Mouse (Mus musculus) B cell, adult 2 months (primary cell): Measurements from ENCODE around the gene Ino80e.
A peak's percentile ranks its signal among the peaks of the same experiment; 100 is the strongest.
"Not testable (repeated sequence)": the region's sequence is repeated elsewhere in the genome, so short reads cannot be mapped to it uniquely, and the experiment has no call there.

Experiments used
- DNase-seq, 2 experiments: peaks; one replicate each; pipeline ENCODE4 v3.0.0; 2022

The Ino80e gene

DNA sequence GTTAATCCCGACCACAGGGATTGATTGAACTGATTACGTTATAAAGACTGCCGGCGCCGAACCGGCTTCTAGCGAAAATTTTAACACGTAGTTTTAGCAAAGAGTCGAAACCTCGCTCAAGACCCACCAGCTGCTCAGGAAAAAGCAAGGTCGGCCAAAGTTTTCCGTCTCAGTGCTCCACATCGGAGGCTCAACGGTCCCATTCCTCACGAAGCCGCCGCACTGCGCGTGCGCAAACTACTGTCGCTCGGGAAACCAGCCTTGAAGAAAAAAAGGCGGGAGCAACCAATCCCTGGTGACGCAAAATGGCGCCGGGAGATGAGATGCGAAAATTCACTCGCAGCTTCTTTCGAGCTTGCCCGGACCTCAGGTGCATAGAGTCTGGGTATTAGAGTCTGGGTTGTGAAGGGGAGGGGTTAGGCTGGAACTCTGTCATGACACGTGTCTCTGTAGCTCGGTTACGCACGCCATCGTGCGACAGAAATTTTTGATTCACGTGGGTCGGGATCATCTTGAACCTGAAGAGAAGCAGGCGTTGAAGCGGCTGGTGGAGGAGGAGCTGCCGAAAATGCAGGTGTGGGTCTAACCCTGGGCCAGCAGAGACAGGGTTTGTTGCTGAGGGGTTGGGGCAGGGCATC, at the start of gene Ino80e:
Gene Ino80e (minus strand): TSS at position 231 of the 638 bp plus-strand sequence.
- DNase-seq = peak; percentile 86 to 89

DNA sequence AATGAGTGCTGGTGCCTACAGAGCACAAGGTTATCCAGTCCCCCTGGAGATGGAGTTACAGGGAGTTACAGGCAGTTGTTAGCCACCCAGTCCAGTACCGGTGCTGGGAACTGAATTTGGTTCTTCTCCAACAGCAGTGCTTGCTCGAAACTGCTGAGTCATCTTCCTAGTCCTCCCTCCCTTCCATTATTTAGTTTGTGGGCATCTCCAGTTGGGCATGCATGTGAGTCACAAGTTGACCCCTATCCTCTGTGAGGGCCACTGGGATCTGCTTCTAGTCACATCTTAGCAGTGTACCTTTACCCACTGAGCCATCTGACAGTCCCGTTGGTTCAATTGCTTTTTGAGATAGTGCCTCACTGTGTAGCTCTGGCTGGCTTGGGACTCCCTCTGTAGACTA, 43.4 kb upstream of the Ino80e start:
- no peak for DNase-seq

- not testable (repeated sequence) for DNase-seq
Observed at GRCm38 (mm10) chr7:126899781-126900180, 37.6 kb upstream of the Ino80e start.

DNA sequence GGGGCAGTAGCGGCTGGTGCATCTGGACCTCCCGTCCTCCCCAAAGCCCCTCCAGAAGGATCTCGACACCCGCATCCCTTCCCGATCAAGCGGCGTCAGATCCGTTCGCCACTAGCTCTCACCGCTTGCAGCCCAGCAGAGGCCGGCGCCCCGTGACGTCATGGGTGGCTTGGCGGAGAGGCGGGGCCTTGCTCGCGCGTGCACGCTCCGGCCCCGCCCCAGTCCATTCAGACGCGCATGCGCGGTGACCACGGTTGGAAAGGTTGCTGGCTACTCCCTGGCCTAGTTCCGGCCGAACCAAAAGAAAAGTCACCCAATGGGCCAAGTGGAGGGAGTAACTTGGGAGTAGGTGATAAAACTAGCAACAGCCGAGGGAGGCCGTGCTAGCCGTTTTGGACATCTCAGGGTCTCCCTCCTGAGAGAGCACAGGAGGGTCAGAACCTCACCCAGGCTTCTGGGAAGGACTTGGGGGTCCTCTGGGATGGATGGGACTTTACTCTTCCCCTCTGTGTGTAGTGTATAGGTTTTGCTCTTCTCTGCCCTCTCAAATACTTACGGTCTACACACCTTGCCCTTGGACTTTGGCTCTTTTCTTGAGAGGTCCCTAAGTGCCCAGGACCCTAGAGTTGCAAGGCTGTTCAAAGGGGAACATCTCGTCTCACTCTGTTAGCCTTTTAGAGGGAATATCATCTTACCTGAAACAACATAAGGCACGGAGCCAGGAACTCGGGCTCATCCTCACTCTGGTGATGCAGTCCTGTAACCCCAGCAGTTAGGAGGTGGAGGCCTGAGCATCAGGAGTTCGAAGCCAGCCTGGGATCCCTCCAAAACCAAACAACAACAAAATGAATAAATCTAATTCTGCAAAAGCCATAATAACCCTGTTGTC, 36.2 kb upstream of the Ino80e start:
- peak; percentile 94 to 96 for DNase-seq

- DNase-seq = peak; percentile 44 to 50
Observed at GRCm38 (mm10) chr7:126897390-126898101, 35.4 kb upstream of the Ino80e start.

- DNase-seq = peak; percentile 9 to 14
Observed at GRCm38 (mm10) chr7:126896912-126897311, 34.7 kb upstream of the Ino80e start.

DNA sequence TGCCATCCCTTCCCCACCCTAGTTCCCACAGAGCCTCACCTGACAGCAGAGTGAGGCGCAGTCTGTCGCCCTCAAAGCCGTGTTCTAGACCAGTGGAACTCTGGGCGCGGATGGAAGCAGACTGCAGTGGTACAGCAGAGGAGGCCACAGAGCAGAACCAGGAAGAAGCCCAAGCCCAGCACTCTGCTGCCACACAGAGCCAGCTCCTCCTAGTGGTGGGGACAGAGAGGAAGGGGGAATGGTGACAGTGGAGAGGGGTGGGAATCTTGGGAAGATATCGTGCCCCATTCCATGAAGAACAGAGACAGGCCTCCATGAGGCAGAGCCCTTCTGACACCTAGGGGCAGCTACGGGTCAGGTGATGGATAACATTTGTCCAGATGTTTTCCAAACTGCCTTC, 26.7 kb upstream of the Ino80e start:
- DNase-seq = peak in 1 of 2 experiments; percentile 7

DNA sequence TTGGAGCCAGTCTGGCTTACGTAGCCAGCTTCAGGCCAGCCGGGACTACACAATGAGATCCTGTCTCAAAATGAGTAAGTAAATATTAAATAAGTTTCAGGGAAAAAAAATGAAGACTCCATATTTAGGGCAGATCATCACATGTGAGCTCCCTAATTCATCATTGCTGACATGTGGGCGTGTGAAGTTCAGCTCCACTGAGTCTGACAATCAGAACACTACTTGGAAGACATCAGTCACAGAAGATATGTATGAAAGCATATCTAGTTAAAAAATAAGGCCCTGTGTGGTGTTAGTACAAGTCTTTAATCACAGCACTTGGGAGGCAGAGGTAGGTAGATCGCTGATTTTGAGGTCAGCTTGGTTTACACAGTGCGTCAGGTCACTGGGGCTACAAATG, 25.1 kb upstream of the Ino80e start:
- DNase-seq = no peak

DNA sequence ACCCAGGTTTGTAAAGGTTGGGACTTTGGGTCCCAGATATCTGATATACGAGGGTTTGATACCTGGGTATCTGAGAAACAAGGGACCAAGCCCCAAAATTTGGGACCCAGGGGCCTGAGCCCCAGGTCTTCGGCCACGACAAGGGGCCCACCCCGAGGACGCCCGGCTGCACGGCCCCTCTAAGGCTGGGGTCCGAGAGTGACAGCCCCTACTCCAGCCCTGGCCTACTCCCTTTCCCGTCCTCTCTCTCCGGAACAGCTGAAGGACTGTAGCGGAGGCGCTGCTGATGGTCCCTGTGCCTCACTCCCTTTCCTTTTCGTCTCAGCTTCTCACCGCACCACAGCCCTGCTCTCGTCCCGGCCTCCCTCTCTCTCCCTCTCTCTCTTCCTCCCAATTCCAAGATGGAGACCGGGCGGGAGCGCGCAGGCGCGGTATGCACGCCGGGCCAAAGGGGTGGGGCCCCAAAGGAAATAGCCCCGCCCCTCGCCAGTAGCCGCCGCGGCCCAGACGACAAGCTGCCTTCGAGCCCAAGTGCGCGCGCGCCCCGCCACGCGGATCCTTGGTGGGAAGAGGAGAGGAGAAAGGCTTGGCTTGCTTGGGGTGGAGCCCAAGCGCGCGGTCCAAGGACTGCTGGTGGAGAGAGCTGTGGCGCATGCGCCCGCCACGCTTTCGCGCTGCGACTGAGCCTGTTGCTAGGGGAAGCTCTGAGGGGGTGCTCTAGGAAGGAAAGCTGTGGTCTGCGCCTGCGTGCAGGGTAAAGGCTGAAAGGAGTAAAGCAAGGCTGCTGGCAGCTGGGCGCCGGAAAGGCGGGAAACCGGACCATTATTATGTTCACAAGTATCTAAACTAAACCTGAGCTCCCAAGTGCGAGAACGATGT, 22.3 kb upstream of the Ino80e start, which contains the start of gene Taok2:
Gene Taok2 (minus strand): TSS at position 418 of the 879 bp plus-strand sequence.
- peak; percentile 93 to 96 for DNase-seq

- DNase-seq = peak; percentile 15 to 27
Observed at GRCm38 (mm10) chr7:126883731-126884181, 21.6 kb upstream of the Ino80e start.

- no peak for DNase-seq
Observed at GRCm38 (mm10) chr7:126881040-126881439, 18.9 kb upstream of the Ino80e start.

DNA sequence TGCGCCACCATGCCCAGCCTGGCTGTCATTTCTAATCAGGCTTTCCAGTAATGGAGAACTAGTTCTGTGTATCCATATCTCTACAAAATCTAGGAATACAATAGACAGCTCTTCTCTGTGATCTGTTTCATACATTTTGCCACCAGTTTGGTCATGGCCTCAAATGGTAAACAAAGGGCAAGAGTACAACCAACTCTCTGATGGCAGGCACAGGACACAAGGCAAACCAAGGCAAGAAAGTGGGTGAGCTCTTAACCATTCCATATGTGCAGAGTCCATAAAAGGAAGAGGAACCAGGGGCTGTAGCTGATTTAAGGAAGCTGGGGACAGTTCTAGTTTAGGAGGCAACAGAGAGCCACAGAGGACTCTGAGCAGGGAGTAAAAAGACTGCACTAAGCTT, 15.1 kb upstream of the Ino80e start:
- no peak for DNase-seq

- DNase-seq = no peak
Observed at GRCm38 (mm10) chr7:126870520-126870891, 8.3 kb upstream of the Ino80e start.

GRCm38 (mm10) chr7:126869780-126870519, 7.8 kb upstream of the Ino80e start:
- DNase-seq = no peak

DNA sequence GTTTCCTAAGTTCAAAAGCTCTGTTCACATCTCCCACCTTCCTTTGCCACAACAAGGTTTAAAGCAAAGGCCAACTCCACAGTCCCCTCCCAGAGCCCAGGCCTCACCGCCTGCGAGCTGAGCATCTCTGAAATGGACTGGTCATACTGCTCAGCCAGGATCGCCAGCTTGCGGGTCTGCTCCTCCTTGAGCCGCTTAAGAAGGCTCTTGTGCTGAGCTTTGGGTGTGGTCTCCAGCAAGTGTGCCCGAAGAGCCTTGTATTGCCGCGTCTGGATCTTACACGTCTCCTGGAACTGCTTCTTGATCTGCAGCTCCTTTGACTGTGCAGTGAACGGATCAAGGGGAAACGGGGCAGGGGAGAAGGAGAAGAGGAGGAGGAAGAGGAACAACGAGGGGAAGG, 5.8 kb upstream of the Ino80e start:
- DNase-seq = no peak

GRCm38 (mm10) chr7:126867534-126867933, 5.4 kb upstream of the Ino80e start:
- no peak for DNase-seq

GRCm38 (mm10) chr7:126863791-126864190, 1.6 kb upstream of the Ino80e start:
- no peak for DNase-seq

GRCm38 (mm10) chr7:126861429-126862130, 597 bp downstream of the Ino80e start, which contains the start of gene Hirip3:
TSS of gene Hirip3 (plus strand) at chr7:126861972.
- DNase-seq = peak; percentile 95

DNA sequence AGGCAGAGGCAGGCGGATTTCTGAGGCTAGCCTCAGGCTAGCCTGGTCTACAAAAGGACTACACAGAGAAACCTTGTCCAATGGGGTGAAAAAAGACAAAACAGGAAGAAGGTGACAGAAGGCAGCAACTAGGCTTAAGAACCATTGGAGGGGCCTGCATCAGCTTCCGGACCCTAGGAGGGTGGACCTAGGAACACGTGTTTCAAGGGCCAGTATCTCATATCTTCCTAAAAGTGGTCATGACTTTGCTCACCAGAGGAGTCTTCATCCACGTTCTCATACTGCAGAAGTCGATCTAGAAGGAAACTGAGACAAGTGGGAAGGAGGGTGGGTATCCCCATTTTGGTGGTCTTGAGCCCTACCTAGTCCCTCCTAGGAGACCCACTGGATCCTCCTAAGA, 1.2 kb downstream of the Ino80e start:
- no peak for DNase-seq

DNA sequence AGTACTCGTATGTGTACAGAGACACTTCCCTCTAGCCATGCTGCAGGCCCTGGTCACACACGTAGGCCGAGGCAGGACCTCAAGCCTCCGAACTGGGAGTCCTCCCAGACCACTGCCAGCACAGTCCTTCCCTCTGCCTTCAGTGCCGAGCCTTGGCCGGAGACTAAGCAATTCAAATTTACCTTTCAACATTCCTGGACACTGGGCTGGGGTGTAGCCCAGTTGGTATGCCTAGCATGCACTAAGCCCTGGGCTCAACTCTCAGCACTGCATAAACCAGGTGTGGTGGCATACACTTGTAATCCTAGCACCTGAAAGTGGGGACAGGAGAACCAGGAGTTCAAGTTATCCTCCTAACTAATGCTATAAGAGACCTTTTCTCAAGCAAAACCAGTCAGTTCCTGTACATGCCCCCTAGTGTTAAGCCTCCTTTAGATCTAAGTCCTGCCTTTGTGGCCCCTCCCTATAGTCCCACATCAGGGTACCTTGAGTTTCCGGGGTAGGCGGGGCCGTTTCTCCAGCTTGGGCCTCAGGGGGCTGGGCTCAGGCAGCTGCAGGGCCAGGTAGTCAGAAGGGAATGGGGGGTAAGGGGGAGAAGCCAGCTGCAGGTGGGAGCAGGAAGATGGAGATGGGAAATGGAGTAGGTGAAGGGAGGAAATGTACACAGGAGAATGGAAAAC, 5.3 kb downstream of the Ino80e start:
- DNase-seq = no peak
